Mouse (Mus musculus) myocyte (in vitro differentiated cells): ENCODE results near the gene Cchcr1. TPM values are rescaled to one million over a fixed set of nuclear protein-coding genes. Genes with fewer than 3 reads are reported as not detected.

Experiments
- H3K27me3 ChIP-seq: one replicate; pipeline ENCODE4 v1.6.1; 2011; ENCODE audit not compliant: control insufficient read depth, insufficient read depth, insufficient read length
- H3K36me3 ChIP-seq: one replicate; pipeline ENCODE4 v1.6.1; 2011; ENCODE audit not compliant: control insufficient read depth, insufficient read depth
- H3K4me2 ChIP-seq: one replicate; pipeline ENCODE4 v1.6.1; 2011; ENCODE audit warnings: low read depth, control low read depth
- H3K4me3 ChIP-seq: one replicate; pipeline ENCODE4 v1.5.1; 2011; ENCODE audit warnings: mild to moderate bottlenecking, control low read depth, moderate library complexity
- H3K79me2 ChIP-seq: one replicate; pipeline ENCODE4 v1.6.1; 2011; ENCODE audit not compliant: control insufficient read depth, insufficient read depth
- H3ac ChIP-seq: one replicate; pipeline ENCODE4 v1.6.1; 2011; ENCODE audit not compliant: control insufficient read depth, insufficient read length
- CEBPB ChIP-seq: IDR thresholded peaks from 2 replicates; pipeline ENCODE4 v1.6.1; 2011; ENCODE audit warnings: mild to moderate bottlenecking, moderate library complexity; ENCODE audit not compliant: poor library complexity, insufficient read depth, severe bottlenecking
- E2F4 ChIP-seq: IDR thresholded peaks from one replicate; pipeline ENCODE4 v1.6.1; 2011; ENCODE audit warnings: mild to moderate bottlenecking, control low read depth, moderate library complexity; ENCODE audit not compliant: insufficient read depth
- MAX ChIP-seq: IDR thresholded peaks from one replicate; pipeline ENCODE4 v1.6.1; 2011; ENCODE audit warnings: low read depth, mild to moderate bottlenecking, control low read depth
- MYOD1 ChIP-seq, 3 experiments: IDR thresholded peaks; one replicate each; pipeline ENCODE4 v1.6.1; 2011; ENCODE audit warnings: control low read depth in 2 of 3, low read depth in 2 of 3, mild to moderate bottlenecking in 2 of 3, moderate library complexity in 1 of 3; ENCODE audit not compliant: insufficient read length in 2 of 3, control insufficient read depth in 1 of 3
- MYOG ChIP-seq, 3 experiments: IDR thresholded peaks; one replicate each; pipeline ENCODE4 v1.6.1; 2011; ENCODE audit warnings: control low read depth in 2 of 3, low read depth in 2 of 3, mild to moderate bottlenecking in 2 of 3; ENCODE audit not compliant: insufficient read length in 2 of 3, control insufficient read depth in 1 of 3, insufficient read depth in 1 of 3
- POLR2A ChIP-seq: IDR thresholded peaks from one replicate; pipeline ENCODE4 v1.6.1; 2011; ENCODE audit warnings: low read depth, mild to moderate bottlenecking, control low read depth, moderate library complexity; ENCODE audit not compliant: insufficient read length
- POLR2AphosphoS2 ChIP-seq: IDR thresholded peaks from one replicate; pipeline ENCODE4 v1.6.1; 2011; ENCODE audit warnings: low read depth, control low read depth; ENCODE audit not compliant: insufficient read length
- REST ChIP-seq: IDR thresholded peaks from one replicate; pipeline ENCODE4 v1.6.1; 2011; ENCODE audit warnings: mild to moderate bottlenecking, control low read depth, moderate library complexity; ENCODE audit not compliant: insufficient read depth, insufficient read length
- SRF ChIP-seq: IDR thresholded peaks from one replicate; pipeline ENCODE4 v1.6.1; 2011; ENCODE audit warnings: low read depth; ENCODE audit not compliant: control insufficient read depth, insufficient read length
- TCF12 ChIP-seq: IDR thresholded peaks from one replicate; pipeline ENCODE4 v1.6.1; 2011; ENCODE audit warnings: mild to moderate bottlenecking, control low read depth; ENCODE audit not compliant: poor library complexity, insufficient read depth, severe bottlenecking
- TCF3 ChIP-seq: IDR thresholded peaks from one replicate; pipeline ENCODE4 v1.6.1; 2011; ENCODE audit warnings: low read depth, control low read depth; ENCODE audit not compliant: insufficient read length
- USF1 ChIP-seq: IDR thresholded peaks from one replicate; pipeline ENCODE4 v1.6.1; 2011; ENCODE audit warnings: low read depth, mild to moderate bottlenecking, control low read depth, moderate library complexity
- polyA plus RNA-seq: library from polyadenylated mRNA; unstranded; fragments of >200 nt; fragmentation: generic; extraction: Trizol; gene quantifications from one replicate; pipeline ENCODE4 v1.2.1, GENCODE M21; 2012; ENCODE audit warnings: missing spikeins

The Cchcr1 gene
- polyA plus RNA-seq, 1 experiment, result 8.8 TPM

- TF ChIP-seq POLR2AphosphoS2 (no peak), REST (no peak), SRF (no peak), MYOD1 (IDR thresholded peaks at IDR 0.05; ENCODE audit: control insufficient read depth in 1 of 3, insufficient read length in 2 of 3, low read depth in 2 of 3) (no peak), USF1 (no peak)
- Histone ChIP-seq H3K79me2 (no peaks in the 10 kb centered on the region), H3K36me3 (no peaks in the 10 kb centered on the region)
Measured at GRCm38 (mm10) chr17:35486726-35487125, 30.2 kb upstream of the Cchcr1 start.

GRCm38 (mm10) chr17:35488041-35488440 is 28.9 kb upstream of the Cchcr1 start:
- no peak overlapping the region for H3ac ChIP-seq
- H3K27me3 ChIP-seq, result peaks cover 16% of the 10 kb centered on the region
- no peak overlapping the region for H3K4me3 ChIP-seq
- H3K79me2 ChIP-seq, result no peaks in the 10 kb centered on the region
- no peak overlapping the region for H3K4me2 ChIP-seq
- TF ChIP-seq CEBPB (no peak), POLR2AphosphoS2 (no peak)
- no peaks in the 10 kb centered on the region for H3K36me3 ChIP-seq

More at GRCm38 (mm10) chr17:35486726-35487125, 30.2 kb upstream of the Cchcr1 start:
- no peak overlapping the region for H3ac ChIP-seq
- peaks cover 8% of the 10 kb centered on the region for H3K27me3 ChIP-seq
- H3K4me3 ChIP-seq, result no peak overlapping the region
- H3K4me2 ChIP-seq, result no peak overlapping the region

- Histone ChIP-seq H3K36me3 (no peaks in the 10 kb centered on the region), H3ac (no peak overlapping the region), H3K4me3 (no peak overlapping the region), H3K4me2 (no peak overlapping the region), H3K79me2 (no peaks in the 10 kb centered on the region), H3K27me3 (peaks cover 16% of the 10 kb centered on the region)
- no peak for TF ChIP-seq SRF
- TF ChIP-seq REST, result no peak
- no peak for TF ChIP-seq USF1
- no peak for TF ChIP-seq E2F4
- TF ChIP-seq MYOG (IDR thresholded peaks at IDR 0.05; ENCODE audit: control insufficient read depth in 1 of 3, insufficient read depth in 1 of 3, insufficient read length in 2 of 3, low read depth in 2 of 3), result no peak
- no peak for TF ChIP-seq MAX
- TF ChIP-seq TCF3, result no peak
- TF ChIP-seq POLR2AphosphoS2, result no peak
- TF ChIP-seq MYOD1 (IDR thresholded peaks at IDR 0.05; ENCODE audit: control insufficient read depth in 1 of 3, insufficient read length in 2 of 3, low read depth in 2 of 3), result no peak
- TF ChIP-seq CEBPB, result no peak
- no peak for TF ChIP-seq POLR2A
- no peak for TF ChIP-seq TCF12
Measured at GRCm38 (mm10) chr17:35490320-35490719, 26.6 kb upstream of the Cchcr1 start.

GRCm38 (mm10) chr17:35497124-35497523 is 19.8 kb upstream of the Cchcr1 start:
- Histone ChIP-seq H3K36me3 (no peaks in the 10 kb centered on the region), H3K4me3 (no peak overlapping the region), H3ac (no peak overlapping the region), H3K27me3 (peaks cover 4% of the 10 kb centered on the region), H3K79me2 (no peaks in the 10 kb centered on the region), H3K4me2 (no peak overlapping the region)
- TF ChIP-seq REST (no peak), USF1 (no peak), SRF (no peak), TCF12 (no peak), POLR2A (no peak), TCF3 (no peak), CEBPB (no peak), POLR2AphosphoS2 (no peak), MAX (no peak), E2F4 (no peak), MYOD1 (IDR thresholded peaks at IDR 0.05; ENCODE audit: control insufficient read depth in 1 of 3, insufficient read length in 2 of 3, low read depth in 2 of 3) (no peak), MYOG (IDR thresholded peaks at IDR 0.05; ENCODE audit: control insufficient read depth in 1 of 3, insufficient read depth in 1 of 3, insufficient read length in 2 of 3, low read depth in 2 of 3) (no peak)

- no peak overlapping the region for H3K4me2 ChIP-seq
- no peaks in the 10 kb centered on the region for H3K79me2 ChIP-seq
- H3K4me3 ChIP-seq, result no peak overlapping the region
- TF ChIP-seq TCF3 (no peak), POLR2A (no peak), TCF12 (no peak), MAX (no peak), SRF (no peak), MYOD1 (IDR thresholded peaks at IDR 0.05; ENCODE audit: control insufficient read depth in 1 of 3, insufficient read length in 2 of 3, low read depth in 2 of 3) (no peak), USF1 (no peak), REST (no peak), E2F4 (no peak), POLR2AphosphoS2 (no peak), CEBPB (no peak), MYOG (IDR thresholded peaks at IDR 0.05; ENCODE audit: control insufficient read depth in 1 of 3, insufficient read depth in 1 of 3, insufficient read length in 2 of 3, low read depth in 2 of 3) (no peak)
- peaks cover 6% of the 10 kb centered on the region for H3K27me3 ChIP-seq
- no peak overlapping the region for H3ac ChIP-seq
- H3K36me3 ChIP-seq, result no peaks in the 10 kb centered on the region
Measured at GRCm38 (mm10) chr17:35502226-35502625, 14.7 kb upstream of the Cchcr1 start.
